ENCODE assay signal across 9 mouse cellular contexts in the genomic region with DNA sequence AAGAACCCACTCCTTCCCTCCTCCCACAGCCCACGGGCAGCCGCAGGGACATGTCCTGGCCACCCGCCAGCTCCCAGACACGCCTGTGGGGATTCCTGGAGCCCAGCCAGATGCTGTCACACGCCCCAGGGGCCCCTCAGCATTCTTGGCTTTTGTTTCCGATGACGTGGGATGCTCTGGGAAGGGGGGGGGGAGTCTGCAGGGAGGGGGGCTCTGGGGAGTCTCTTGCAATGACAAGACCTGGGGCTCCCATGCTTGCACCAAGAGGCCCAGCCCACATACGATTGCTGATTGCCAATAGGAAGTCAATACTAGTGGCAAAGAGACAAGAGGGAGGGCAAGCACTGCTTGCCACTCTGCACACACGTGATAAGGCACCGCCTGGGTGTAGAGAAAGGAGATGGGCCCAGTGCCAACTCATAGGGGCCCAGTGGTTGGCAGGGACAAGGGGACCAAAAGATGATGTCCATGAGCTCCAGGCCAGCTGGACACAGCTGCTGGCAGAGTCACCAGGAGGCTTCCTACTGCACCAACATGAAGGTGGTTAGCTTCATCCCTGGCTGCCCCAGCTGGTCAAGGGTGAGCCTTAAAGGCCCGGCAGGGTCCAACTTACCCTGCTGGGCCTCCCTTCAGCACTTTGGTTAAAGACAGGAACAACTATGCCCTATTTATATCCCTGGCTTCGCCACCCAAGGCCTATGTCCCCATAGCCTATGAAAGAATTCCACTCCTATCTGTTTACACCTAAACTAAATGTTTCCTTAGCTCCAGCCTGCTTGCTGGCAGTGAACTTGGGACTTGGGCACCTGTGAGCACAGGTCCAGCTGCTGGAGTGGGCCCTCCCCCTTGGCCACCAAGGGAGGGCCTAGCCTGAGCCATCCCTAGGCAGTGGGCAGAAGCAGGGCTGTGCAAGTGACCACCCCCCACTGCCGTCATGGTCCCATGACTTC. TPM values are rescaled to one million over a fixed set of nuclear protein-coding genes. Genes with fewer than 3 reads are reported as not detected.
DNase-seq lines count a peak whose midpoint lies in the region; ATAC-seq lines count a peak whose summit lies in the region.
"Had no signal": no experiment of that assay in that cellular context is flagged by ENCODE, and none has a peak within 500 bp of the region (broad histone marks: within the 10 kb centered on the region; RNA-seq: fewer than 3 reads in every experiment).

No protein-coding gene starts in this region.

- H3K27me3 ChIP-seq in forebrain, embryonic 11.5 days (ENCODE audit: control insufficient read depth, insufficient read depth, low read length): no peaks in the 10 kb centered on the region
- H3K27me3 ChIP-seq in neural tube, embryonic 14.5 days (ENCODE audit: control insufficient read depth, insufficient read depth, low read length): no peaks in the 10 kb centered on the region

- no peak overlapping the region for H3K4me2 ChIP-seq in forebrain, embryonic 11.5 days (ENCODE audit: low read depth, low read length, severe bottlenecking)
- no peak overlapping the region; the same call in 1 of the 2 replicates for H3K4me2 ChIP-seq in neural tube, embryonic 14.5 days (ENCODE audit: low read depth, low read length)

- no peak overlapping the region for H3K27ac ChIP-seq in forebrain, embryonic 11.5 days (ENCODE audit: low read depth, low read length)
- H3K27ac ChIP-seq in neural tube, embryonic 14.5 days (ENCODE audit: low read depth, low read length): no peak overlapping the region; the same call in 1 of the 2 replicates

- intact Hi-C loops in heart, postnatal 10 days (cut with DNase I): no loop called here

- H3K4me3 ChIP-seq in forebrain, embryonic 11.5 days (ENCODE audit: low read depth, low read length): no peak overlapping the region
- H3K4me3 ChIP-seq in neural tube, embryonic 14.5 days (ENCODE audit: low read depth, low read length): no peak overlapping the region
- H3K4me3 ChIP-seq: megakaryocyte, embryonic 14.5 days had no signal

- DNase-seq in right cerebral cortex, postnatal 10 days (ENCODE audit: low spot score in 2 of 2): peak; percentile 65 to 67
- DNase-seq in right cerebral cortex, postnatal 25 days: no peak
- DNase-seq in forebrain, embryonic 11.5 days (ENCODE audit: low spot score): peak; percentile 65
- peak; percentile 73 for DNase-seq in heart, postnatal 10 days
- peak; percentile 86 for DNase-seq in kidney, postnatal 10 days
- no peak for DNase-seq in thymus, postnatal 0 days (ENCODE audit: low spot score)
- DNase-seq in B cell, adult 2 months: no peak

- H3K9ac ChIP-seq in forebrain, embryonic 11.5 days (ENCODE audit: low read length): no peak overlapping the region
- H3K9ac ChIP-seq in neural tube, embryonic 14.5 days (replicated peaks; ENCODE audit: low read depth, low read length): no peak overlapping the region

- no peaks in the 10 kb centered on the region for H3K36me3 ChIP-seq in forebrain, embryonic 11.5 days (ENCODE audit: control insufficient read depth, insufficient read depth, low read length)
- H3K36me3 ChIP-seq in neural tube, embryonic 14.5 days (ENCODE audit: control insufficient read depth, insufficient read depth, low read length): no peaks in the 10 kb centered on the region

- WGBS in forebrain, embryonic 11.5 days: 45% methylated on average over 13 of the region's 13 CpGs
- 33% methylated on average over 13 of the region's 13 CpGs for WGBS in neural tube, embryonic 14.5 days

- peaks cover 8% of the 10 kb centered on the region; the same call in 1 of the 2 replicates for H3K4me1 ChIP-seq in forebrain, embryonic 11.5 days (replicated peaks; ENCODE audit: control insufficient read depth, insufficient read depth, low read length)
- H3K4me1 ChIP-seq in neural tube, embryonic 14.5 days (ENCODE audit: control insufficient read depth, insufficient read depth, low read length): peaks cover 15% of the 10 kb centered on the region

- H3K9me3 ChIP-seq in forebrain, embryonic 11.5 days (ENCODE audit: control insufficient read depth, low read length): no peaks in the 10 kb centered on the region
- no peaks in the 10 kb centered on the region for H3K9me3 ChIP-seq in neural tube, embryonic 14.5 days (ENCODE audit: control insufficient read depth, low read length)
- H3K9me3 ChIP-seq: megakaryocyte, embryonic 14.5 days had no signal

- peak; percentile 61 for ATAC-seq in forebrain, embryonic 11.5 days (replicated peaks; ENCODE audit: low FRiP score)
- peak; percentile 38 for ATAC-seq in neural tube, embryonic 14.5 days (ENCODE audit: low read depth)

RNA-seq across cellular contexts. Expression of a gene that starts 48.9 kb away (rescaled TPM):
- 8.8 and 9.4 TPM in 2 replicates for polyA plus RNA-seq in forebrain, embryonic 11.5 days (2014; fragmentation: Nextera tagmentation; extraction: Ambion mirVana)
- 10 to 100 TPM; 34.1 to 45.2 TPM for total RNA-seq in heart, postnatal 10 days (2021)
- polyA plus RNA-seq in neural tube, embryonic 14.5 days (2014; fragmentation: Nextera tagmentation; extraction: Ambion mirVana): 23.4 and 27.5 TPM in 2 replicates
- 26.4 and 31.2 TPM in 2 replicates for polyA plus RNA-seq in thymus, postnatal 0 days (2015; fragmentation: Nextera tagmentation; extraction: Ambion mirVana)

Comparison
In these comparisons a context has a peak if more than half of its experiments do, and no peak if none do; other contexts are left out.
1. DNase-seq: peak in right cerebral cortex, postnatal 10 days (2 of 2), forebrain, embryonic 11.5 days (single experiment), heart, postnatal 10 days (2 of 2) and kidney, postnatal 10 days (single experiment); none in right cerebral cortex, postnatal 25 days (single experiment), thymus, postnatal 0 days (single experiment) and B cell, adult 2 months (0 of 2).